Mouse (Mus musculus): ENCODE measurements around the gene Me1.

DNA sequence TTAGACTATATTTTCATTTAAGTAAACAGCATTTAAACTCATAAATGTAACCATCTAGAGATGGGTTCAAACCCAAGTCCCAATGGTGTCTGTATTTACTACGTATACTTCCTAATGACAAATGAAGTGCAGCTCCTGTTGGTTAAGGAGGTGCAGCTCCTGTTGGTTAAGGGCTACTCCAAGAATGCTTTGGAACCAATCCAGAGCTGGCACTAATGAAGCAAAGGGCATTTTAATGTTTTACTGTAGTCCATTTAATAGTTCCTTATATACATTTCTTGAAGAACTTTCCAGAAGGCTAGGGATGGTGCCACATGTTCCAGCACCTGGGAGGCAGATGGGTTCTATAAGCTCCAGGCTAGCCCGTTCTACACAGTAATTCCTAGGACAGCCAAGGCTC is 20.3 kb downstream of the Me1 start:
- TF ChIP-seq POLR2A (IDR thresholded peaks at IDR 0.05; ENCODE audit: borderline replicate concordance, insufficient read depth, low read length) = no peak
- TF ChIP-seq CTCF (IDR thresholded peaks at IDR 0.05; ENCODE audit: borderline replicate concordance, insufficient read depth, low read depth, low read length) = no peak

Measured in cerebellum, adult 2 months (tissue).